29 mouse cellular contexts compared by ENCODE assay signal in genomic region chr14:32163203-32163888, GRCm38 (mm10). TPM values are rescaled to one million over a fixed set of nuclear protein-coding genes. Genes with fewer than 3 reads are reported as not detected.
DNase-seq lines count a peak whose midpoint lies in the region; ATAC-seq and TF ChIP-seq lines count a peak whose summit lies in the region.
"Had no signal": no experiment of that assay in that cellular context is flagged by ENCODE, and none has a peak within 500 bp of the region (broad histone marks: within the 10 kb centered on the region; RNA-seq: fewer than 3 reads in every experiment).

No protein-coding gene starts in this region.

- no peak overlapping the region for H3K9ac ChIP-seq in liver, adult 2 months (ENCODE audit: low read depth, low read length)
- no peak overlapping the region for H3K9ac ChIP-seq in intestine, postnatal 0 days (ENCODE audit: low read depth, low read length)
- 0 out of 2 replicates have a peak overlapping the region, but pooled peaks have one; percentile 21 for H3K9ac ChIP-seq in liver, postnatal 0 days (replicated peaks)
- H3K9ac ChIP-seq: embryonic facial prominence, embryonic 15.5 days; hindbrain, embryonic 13.5 days; kidney, embryonic 15.5 days had no signal

- peak overlapping the region; percentile 77 for H3K4me2 ChIP-seq in intestine, postnatal 0 days (replicated peaks; ENCODE audit: low read depth)
- peak overlapping the region; percentile 79 for H3K4me2 ChIP-seq in liver, postnatal 0 days (ENCODE audit: low read depth, low read length)
- H3K4me2 ChIP-seq: embryonic facial prominence, embryonic 15.5 days; hindbrain, embryonic 13.5 days; kidney, embryonic 15.5 days had no signal

- TF ChIP-seq POLR2A in liver, adult 2 months (IDR thresholded peaks at IDR 0.05; ENCODE audit: extremely low read depth, insufficient read depth, low read length) = no peak

- no peak for DNase-seq in liver, adult 2 months (ENCODE audit: extremely low read depth, low read depth, low spot score)
- no peak for DNase-seq in liver
- DNase-seq in adipocyte (ENCODE audit: low spot score) = peak; percentile 22
- no peak for DNase-seq in liver, postnatal 0 days
- no peak for DNase-seq in adrenal gland, adult 8-10 months
- no peak for DNase-seq in retina, embryonic 14.5 days (ENCODE audit: low spot score)
- no peak for DNase-seq in cerebellum, postnatal 25 days
- DNase-seq: adrenal gland, postnatal 25 days; cerebellum, adult 11-12 months; cerebellum, postnatal 36 days; gastrocnemius, postnatal 10 days; lung, postnatal 10 days; thymus, postnatal 36 days had no signal

- no peaks in the 10 kb centered on the region for H3K27me3 ChIP-seq in liver, adult 2 months (ENCODE audit: control insufficient read depth, insufficient read depth, low read length)
- H3K27me3 ChIP-seq in intestine, postnatal 0 days (replicated peaks; ENCODE audit: control insufficient read depth, insufficient read depth, low read length) = no peaks in the 10 kb centered on the region
- no peaks in the 10 kb centered on the region for H3K27me3 ChIP-seq in liver, postnatal 0 days (ENCODE audit: insufficient read depth, low read length)
- H3K27me3 ChIP-seq: embryonic facial prominence, embryonic 15.5 days; hindbrain, embryonic 13.5 days; kidney, embryonic 15.5 days; Patski had no signal

- peak overlapping the region; percentile 48 for H3K27ac ChIP-seq in liver, adult 2 months (replicated peaks; ENCODE audit: insufficient read depth, low read depth, low read length)
- H3K27ac ChIP-seq in intestine, postnatal 0 days (ENCODE audit: low read depth, low read length) = peak overlapping the region; percentile 99
- peak overlapping the region; percentile 93 for H3K27ac ChIP-seq in liver, postnatal 0 days (ENCODE audit: low read depth)
- H3K27ac ChIP-seq: embryonic facial prominence, embryonic 15.5 days; forebrain, embryonic 10.5 days; hindbrain, embryonic 13.5 days; kidney, embryonic 15.5 days; midbrain, embryonic 10.5 days had no signal

- no peaks in the 10 kb centered on the region for H3K9me3 ChIP-seq in intestine, postnatal 0 days (ENCODE audit: control insufficient read depth)
- no peaks in the 10 kb centered on the region for H3K9me3 ChIP-seq in liver, postnatal 0 days (ENCODE audit: low read length)
- H3K9me3 ChIP-seq: embryonic facial prominence, embryonic 15.5 days; forebrain, embryonic 10.5 days; hindbrain, embryonic 13.5 days; kidney, embryonic 15.5 days; midbrain, embryonic 10.5 days had no signal

- WGBS in liver, adult 2 months = 58% methylated on average over 11 of the region's 11 CpGs
- 40% methylated on average over 11 of the region's 11 CpGs for WGBS in intestine, postnatal 0 days
- 78% methylated on average over 11 of the region's 11 CpGs for WGBS in liver, postnatal 0 days (ENCODE audit: insufficient replicate concordance)

- TF ChIP-seq CTCF in liver, adult 2 months (IDR thresholded peaks at IDR 0.05; ENCODE audit: low read depth, low read length) = no peak
- peak; percentile 53 for TF ChIP-seq CTCF in intestine, postnatal 0 days (IDR thresholded peaks at IDR 0.05; ENCODE audit: low read depth)
- TF ChIP-seq CTCF in liver, postnatal 0 days (IDR thresholded peaks at IDR 0.05; ENCODE audit: low read depth) = 0 out of 2 replicates have a peak, but pooled peaks have one; percentile 27

- no peak for TF ChIP-seq EP300 in liver, postnatal 0 days (IDR thresholded peaks at IDR 0.05; ENCODE audit: low read depth)

- H3K36me3 ChIP-seq in liver, adult 2 months (ENCODE audit: control insufficient read depth, insufficient read depth, low read length) = no peaks in the 10 kb centered on the region
- no peaks in the 10 kb centered on the region; the same call in 1 of the 2 replicates for H3K36me3 ChIP-seq in intestine, postnatal 0 days (ENCODE audit: control insufficient read depth, insufficient read depth)
- H3K36me3 ChIP-seq in liver, postnatal 0 days (replicated peaks; ENCODE audit: insufficient read depth, low read length) = 0 out of 2 replicates have a peak, but pooled peaks cover 3% of the 10 kb centered on the region
- H3K36me3 ChIP-seq: embryonic facial prominence, embryonic 15.5 days; forebrain, embryonic 10.5 days; hindbrain, embryonic 13.5 days; kidney, embryonic 15.5 days; midbrain, embryonic 10.5 days had no signal

- no peak overlapping the region for H3K4me3 ChIP-seq in liver, adult 2 months (ENCODE audit: insufficient read depth, low read depth, low read length)
- no peak overlapping the region for H3K4me3 ChIP-seq in intestine, postnatal 0 days (ENCODE audit: low read depth, low read length)
- no peak overlapping the region for H3K4me3 ChIP-seq in liver, postnatal 0 days (ENCODE audit: low read depth, low read length)
- H3K4me3 ChIP-seq: embryonic facial prominence, embryonic 15.5 days; forebrain, embryonic 10.5 days; hindbrain, embryonic 13.5 days; kidney, embryonic 15.5 days; midbrain, embryonic 10.5 days had no signal

- no peak for ATAC-seq in intestine, postnatal 0 days
- no peak for ATAC-seq in liver, postnatal 0 days
- ATAC-seq: inflammation-experienced regulatory T-cells, adult 6 months; Patski had no signal

- peaks cover 37% of the 10 kb centered on the region; the same call in 1 of the 2 replicates for H3K79me2 ChIP-seq in liver, adult 2 months (ENCODE audit: control insufficient read depth, insufficient read depth, low read length)

- H3K4me1 ChIP-seq in liver, adult 2 months (ENCODE audit: control insufficient read depth, insufficient read depth, low read length) = peaks cover 31% of the 10 kb centered on the region
- no peaks in the 10 kb centered on the region for H3K4me1 ChIP-seq in intestine, postnatal 0 days (replicated peaks; ENCODE audit: control insufficient read depth, insufficient read depth, low read length)
- peaks cover 50% of the 10 kb centered on the region for H3K4me1 ChIP-seq in liver, postnatal 0 days (ENCODE audit: insufficient read depth)

RNA-seq across cellular contexts. Expression of gene Ncoa4, which starts 3.7 kb away (rescaled TPM):
- 134 and 142 TPM in 2 replicates for total RNA-seq in liver, adult 2 months (2014; rRNA removed)
- polyA plus RNA-seq in liver, adult 2 months (2012; rRNA removed) = 39.6 and 43.1 TPM in 2 replicates
- polyA plus RNA-seq in intestine, postnatal 0 days (2015; fragmentation: Nextera tagmentation; extraction: Ambion mirVana) = 239 and 254 TPM in 2 replicates
- 126 and 141 TPM in 2 replicates for polyA plus RNA-seq in liver, postnatal 0 days (2015; fragmentation: Nextera tagmentation; extraction: Ambion mirVana)
- total RNA-seq in adrenal gland, adult 8-10 months (2022) = 100 to 1,000 TPM; 139 to 231 (median 191) TPM

RNA-seq across cellular contexts. Expression of gene Msmb, which starts 21.5 kb away (rescaled TPM):
- total RNA-seq in liver, adult 2 months (2014; rRNA removed) = not detected in 2 replicates
- not detected in 2 replicates for polyA plus RNA-seq in liver, adult 2 months (2012; rRNA removed)
- polyA plus RNA-seq in intestine, postnatal 0 days (2015; fragmentation: Nextera tagmentation; extraction: Ambion mirVana) = not detected in 2 replicates
- 0.22 and 0.44 TPM in 2 replicates for polyA plus RNA-seq in liver, postnatal 0 days (2015; fragmentation: Nextera tagmentation; extraction: Ambion mirVana)
- total RNA-seq in adrenal gland, adult 8-10 months (2022) = not detected
- total RNA-seq: adrenal gland, postnatal 25 days; ES-E14; gastrocnemius, postnatal 10 days; heart, adult 8-10 months; layer of hippocampus, adult 18-20 months; left cerebral cortex, postnatal 25 days had no signal
- polyA plus RNA-seq: C2C12; embryonic facial prominence, embryonic 15.5 days; forebrain, embryonic 10.5 days; heart, postnatal 0 days; hindbrain, embryonic 13.5 days; inflammation-experienced regulatory T-cells, adult 6 months; kidney, embryonic 15.5 days; limb, embryonic 14.5 days; midbrain, embryonic 10.5 days; neural tube, embryonic 11.5 days; Patski had no signal

RNA-seq across cellular contexts. Expression of gene Timm23, which starts 38.4 kb away (rescaled TPM):
- total RNA-seq in liver, adult 2 months (2014; rRNA removed) = 191 and 195 TPM in 2 replicates
- polyA plus RNA-seq in liver, adult 2 months (2012; rRNA removed) = 122 and 156 TPM in 2 replicates
- 196 and 209 TPM in 2 replicates for polyA plus RNA-seq in intestine, postnatal 0 days (2015; fragmentation: Nextera tagmentation; extraction: Ambion mirVana)
- 211 and 219 TPM in 2 replicates for polyA plus RNA-seq in liver, postnatal 0 days (2015; fragmentation: Nextera tagmentation; extraction: Ambion mirVana)
- 100 to 1,000 TPM in 2 of 4 experiments, 10 to 100 TPM in 2; 67.8 to 135 (median 88.5) TPM for total RNA-seq in adrenal gland, adult 8-10 months (2022)

RNA-seq across cellular contexts. Expression of gene Parg, which starts 38.4 kb away (rescaled TPM):
- 21.0 and 25.1 TPM in 2 replicates for total RNA-seq in liver, adult 2 months (2014; rRNA removed)
- polyA plus RNA-seq in liver, adult 2 months (2012; rRNA removed) = 2.8 TPM in 2 replicates
- 15.7 and 19.7 TPM in 2 replicates for polyA plus RNA-seq in intestine, postnatal 0 days (2015; fragmentation: Nextera tagmentation; extraction: Ambion mirVana)
- polyA plus RNA-seq in liver, postnatal 0 days (2015; fragmentation: Nextera tagmentation; extraction: Ambion mirVana) = 7.0 and 7.4 TPM in 2 replicates
- total RNA-seq in adrenal gland, adult 8-10 months (2022) = 10 to 100 TPM; 45.9 to 83.0 (median 54.5) TPM

Comparison
In these comparisons a context has a peak if more than half of its experiments do, and no peak if none do; other contexts are left out.
1. H3K27ac ChIP-seq: peak in every context shown above with its lines; median percentile 99 in intestine, postnatal 0 days; 93 in liver, postnatal 0 days; 48 in liver, adult 2 months.